Mouse (Mus musculus) lung, adult 2 months (tissue): ENCODE data around the gene Rasgrp2. TPM values are rescaled to one million over a fixed set of nuclear protein-coding genes. Genes with fewer than 3 reads are reported as not detected.

Experiments
- DNase-seq: peaks from one replicate; pipeline ENCODE4 v3.0.0; 2022
- H3K4me1 ChIP-seq: fragments of 200-500 bp; 2 replicates; pipeline ENCODE4 v1.6.1; 2011; ENCODE audit warnings: low read length; ENCODE audit not compliant: control insufficient read depth, insufficient read depth
- H3K4me3 ChIP-seq: fragments of 200-500 bp; replicated peaks from 2 replicates; pipeline ENCODE3; 2011; ENCODE audit warnings: low read depth, mild to moderate bottlenecking, control low read depth, low read length; ENCODE audit errors: extremely low read depth
- CTCF ChIP-seq: fragments of 200-500 bp; IDR thresholded peaks from 2 replicates; pipeline ENCODE4 v1.5.1; 2011; ENCODE audit warnings: mild to moderate bottlenecking, low read length, control low read depth; ENCODE audit not compliant: insufficient read depth
- POLR2A ChIP-seq: fragments of 200-500 bp; IDR thresholded peaks from 2 replicates; pipeline ENCODE4 v1.6.1; 2011; ENCODE audit warnings: low read depth, mild to moderate bottlenecking, control low read depth, low read length, borderline replicate concordance; ENCODE audit errors: extremely low read depth
- WGBS: fragments of 180-500 bp; shearing (Covaris S2); methylation state at CpG from one replicate; pipeline ENCODE4 v1.1.7; 2018; 5-methylcytosine and 5-hydroxymethylcytosine counted together
- polyA plus RNA-seq: library from polyadenylated mRNA; depleted of rRNA; stranded (reverse); fragments of >200 nt; gene quantifications from 2 replicates; pipeline ENCODE4 v1.2.3, GENCODE M21; 2012

The Rasgrp2 gene
- polyA plus RNA-seq, 1 experiment = 210 TPM

DNA sequence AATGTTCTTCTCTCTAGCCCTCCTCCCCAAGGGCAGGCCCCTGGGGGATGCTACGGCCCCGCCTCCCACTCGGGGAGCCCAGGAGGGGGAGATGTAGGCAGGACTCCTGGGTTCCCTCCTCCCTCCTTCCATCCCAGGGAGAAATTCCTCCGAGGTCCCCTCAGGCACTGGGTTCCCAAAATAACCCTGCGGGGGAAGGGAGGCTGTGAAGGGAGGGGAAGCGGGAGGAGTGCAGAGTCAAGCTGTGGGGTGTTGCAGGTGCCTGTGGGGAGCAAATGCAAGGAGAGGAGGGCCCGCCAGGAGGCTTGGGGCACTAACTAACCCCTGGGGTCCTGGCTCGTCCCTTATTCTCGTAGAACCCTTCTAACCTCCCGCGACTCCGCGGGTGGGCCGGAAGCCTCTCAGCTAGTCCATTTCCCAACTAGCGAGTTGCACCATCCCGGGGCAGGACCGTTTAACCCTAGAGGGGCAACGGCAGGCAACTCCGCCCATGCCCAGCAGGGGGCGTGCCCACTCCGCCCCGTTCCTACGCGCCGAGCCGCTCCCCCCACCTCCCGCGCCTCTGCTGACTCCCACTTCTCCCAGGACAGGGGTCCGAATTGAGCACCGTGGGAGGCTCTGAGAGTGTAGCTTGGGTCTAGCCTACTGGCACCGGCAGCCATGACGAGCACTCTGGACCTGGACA lies 2.1 kb downstream of the Rasgrp2 start:
- WGBS = under 1% methylated on average over 32 of the region's 32 CpGs
- TF ChIP-seq POLR2A (0 out of 2 replicates have a peak, but pooled peaks have one; percentile 23), CTCF (peak; percentile 50)
- Histone ChIP-seq H3K4me3 (peak overlapping the region; percentile 76), H3K4me1 (peaks cover 3% of the 10 kb centered on the region; the same call in 1 of the 2 replicates)
- DNase-seq = peak; percentile 83

DNA sequence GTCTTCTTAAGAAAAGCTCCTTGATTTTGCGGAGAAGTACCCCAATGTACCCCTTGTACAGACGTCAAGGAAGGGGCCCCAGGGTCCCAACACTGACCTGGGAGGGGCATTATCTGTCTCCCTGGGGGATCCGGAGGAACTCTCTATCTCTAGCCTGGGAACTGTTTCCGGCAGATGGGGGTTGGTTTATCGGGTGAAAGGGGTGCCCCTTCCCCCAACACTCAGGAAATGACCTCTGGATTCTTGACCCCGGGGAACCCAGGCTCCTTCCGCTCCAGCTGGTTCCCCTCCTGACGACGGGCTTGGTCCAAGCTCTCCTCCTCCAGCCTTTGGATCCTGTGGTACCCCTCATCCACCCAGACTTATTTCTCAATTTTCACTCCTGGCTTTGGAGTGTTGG lies 2.8 kb downstream of the Rasgrp2 start:
- DNase-seq = peak; percentile 19
- Histone ChIP-seq H3K4me1 (peaks cover 3% of the 10 kb centered on the region; the same call in 1 of the 2 replicates), H3K4me3 (peak overlapping the region; percentile 63)
- no peak for TF ChIP-seq POLR2A
- TF ChIP-seq CTCF = no peak
- 4% methylated on average over 9 of the region's 9 CpGs for WGBS

DNA sequence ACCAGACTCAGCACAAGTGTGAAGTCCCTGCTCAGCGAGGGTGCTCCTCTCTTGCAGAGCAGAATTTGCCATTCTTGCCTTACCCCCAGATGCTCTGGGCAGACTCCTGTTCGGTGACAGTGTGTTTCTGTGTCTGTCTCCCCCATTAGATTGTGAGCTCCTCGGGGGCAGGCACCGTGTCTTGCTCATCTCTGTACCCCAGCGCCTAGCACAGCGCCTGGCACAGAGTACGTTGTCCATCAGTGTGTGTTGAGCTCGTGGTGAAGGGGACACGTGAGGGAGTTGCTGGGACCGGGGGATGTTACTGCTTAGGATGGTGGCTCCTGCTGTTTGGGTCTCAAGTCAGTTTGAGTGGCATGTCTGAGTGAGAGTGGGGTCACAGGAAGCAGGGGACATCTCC lies 4.7 kb downstream of the Rasgrp2 start:
- whole genome bisulfite sequencing = 86% methylated on average over 10 of the region's 10 CpGs
- Histone ChIP-seq H3K4me3 (no peak overlapping the region), H3K4me1 (peaks cover 3% of the 10 kb centered on the region; the same call in 1 of the 2 replicates)
- DNase-seq = no peak
- TF ChIP-seq POLR2A = no peak
- no peak for TF ChIP-seq CTCF

DNA sequence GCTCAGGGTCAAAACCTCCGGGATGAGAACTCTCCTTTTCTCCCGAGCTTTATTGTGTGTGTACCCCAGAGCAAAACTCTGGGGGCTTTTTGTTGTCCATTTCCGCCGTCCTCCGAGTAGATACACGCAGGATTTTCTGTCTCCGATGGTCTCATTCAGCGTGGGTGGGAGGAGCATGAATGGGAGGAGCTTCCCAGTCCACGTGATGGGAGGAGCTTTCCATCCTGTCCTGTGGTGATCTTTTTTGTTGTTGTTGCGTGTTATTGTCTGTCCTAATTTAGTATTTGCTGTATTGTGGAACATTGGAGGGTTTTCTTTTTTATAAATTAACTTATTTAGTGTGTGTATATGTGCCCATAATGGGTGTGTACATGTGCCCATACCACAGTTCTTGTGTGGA lies 6.3 kb downstream of the Rasgrp2 start:
- WGBS = 68% methylated on average over 10 of the region's 10 CpGs
- no peak for DNase-seq
- H3K4me1 ChIP-seq = peaks cover under 1% of the 10 kb centered on the region; the same call in 1 of the 2 replicates
- TF ChIP-seq POLR2A (no peak), CTCF (no peak)
- H3K4me3 ChIP-seq = no peak overlapping the region

DNA sequence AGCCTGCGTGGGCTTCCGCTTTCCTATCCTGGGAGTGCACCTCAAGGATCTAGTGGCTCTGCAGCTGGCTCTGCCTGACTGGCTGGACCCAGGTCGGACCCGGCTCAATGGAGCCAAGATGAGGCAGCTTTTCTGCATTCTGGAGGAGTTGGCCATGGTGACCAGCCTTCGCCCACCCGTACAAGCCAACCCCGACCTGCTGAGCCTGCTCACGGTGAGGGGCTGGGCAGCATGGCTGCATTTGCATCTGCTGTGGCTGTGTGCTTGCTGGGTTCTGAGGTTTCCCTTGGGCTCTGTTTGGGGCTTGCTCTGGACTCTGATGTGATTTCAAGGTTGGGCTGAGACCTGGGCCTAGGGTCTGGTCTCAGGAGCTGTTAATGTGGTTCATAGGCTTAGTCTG lies 8.0 kb downstream of the Rasgrp2 start:
- WGBS = 85% methylated on average over 8 of the region's 8 CpGs
- no peak for DNase-seq
- Histone ChIP-seq H3K4me3 (no peak overlapping the region), H3K4me1 (no peaks in the 10 kb centered on the region)
- TF ChIP-seq CTCF = no peak

DNA sequence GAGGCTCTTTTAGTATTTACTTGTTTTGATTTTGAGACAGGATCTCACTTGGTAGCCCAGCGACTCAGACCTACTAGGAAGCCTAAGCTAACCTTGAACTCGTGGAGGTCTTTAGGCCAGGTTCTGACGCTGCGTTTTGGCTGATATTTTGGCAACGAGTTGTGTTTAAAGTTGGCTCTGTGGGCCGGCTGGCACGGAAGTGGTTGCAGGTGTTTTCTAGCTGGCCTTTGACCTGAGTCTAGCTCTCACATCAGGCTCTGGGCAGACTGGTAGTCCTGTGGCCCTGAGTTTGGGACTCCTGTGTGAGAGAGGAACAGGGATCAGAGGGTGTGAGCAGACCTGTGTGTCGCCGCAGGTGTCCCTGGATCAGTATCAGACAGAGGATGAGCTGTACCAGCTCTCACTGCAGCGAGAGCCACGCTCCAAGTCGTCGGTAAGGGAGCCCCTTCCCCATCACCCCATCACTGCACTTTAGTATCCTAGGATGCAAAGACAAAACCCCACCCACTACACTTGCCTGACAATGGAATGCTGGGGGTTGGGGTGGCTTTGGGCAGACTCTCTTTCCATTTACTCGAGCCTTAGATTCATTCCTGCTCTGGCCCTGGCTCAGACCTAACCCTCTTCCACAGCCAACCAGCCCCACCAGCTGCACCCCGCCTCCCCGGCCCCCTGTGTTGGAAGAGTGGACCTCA lies 8.8 kb downstream of the Rasgrp2 start:
- Histone ChIP-seq H3K4me3 (no peak overlapping the region), H3K4me1 (no peaks in the 10 kb centered on the region)
- TF ChIP-seq CTCF (no peak), POLR2A (no peak)
- WGBS = 68% methylated on average over 16 of the region's 16 CpGs
- DNase-seq = no peak

DNA sequence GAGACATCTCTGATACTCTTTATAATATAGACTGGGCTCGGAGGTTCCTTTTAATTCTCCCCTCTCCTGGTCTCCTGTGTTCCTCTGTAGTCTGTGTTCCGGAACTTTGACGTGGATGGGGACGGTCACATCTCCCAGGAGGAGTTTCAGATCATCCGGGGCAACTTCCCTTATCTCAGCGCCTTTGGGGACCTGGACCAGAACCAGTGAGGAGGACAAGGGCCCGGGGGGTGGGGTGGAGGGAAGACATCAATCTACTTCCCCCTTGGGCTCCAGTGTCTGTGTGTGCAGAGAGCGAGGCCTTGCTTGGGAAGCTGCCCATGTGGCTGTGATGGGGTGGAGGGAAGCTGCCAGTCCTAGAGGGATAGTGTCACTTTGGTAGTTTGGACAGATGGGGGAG lies 9.6 kb downstream of the Rasgrp2 start:
- no peak for DNase-seq
- TF ChIP-seq CTCF = no peak
- no peak for TF ChIP-seq POLR2A
- 72% methylated on average over 8 of the region's 8 CpGs for WGBS
- Histone ChIP-seq H3K4me3 (no peak overlapping the region), H3K4me1 (no peaks in the 10 kb centered on the region)

DNA sequence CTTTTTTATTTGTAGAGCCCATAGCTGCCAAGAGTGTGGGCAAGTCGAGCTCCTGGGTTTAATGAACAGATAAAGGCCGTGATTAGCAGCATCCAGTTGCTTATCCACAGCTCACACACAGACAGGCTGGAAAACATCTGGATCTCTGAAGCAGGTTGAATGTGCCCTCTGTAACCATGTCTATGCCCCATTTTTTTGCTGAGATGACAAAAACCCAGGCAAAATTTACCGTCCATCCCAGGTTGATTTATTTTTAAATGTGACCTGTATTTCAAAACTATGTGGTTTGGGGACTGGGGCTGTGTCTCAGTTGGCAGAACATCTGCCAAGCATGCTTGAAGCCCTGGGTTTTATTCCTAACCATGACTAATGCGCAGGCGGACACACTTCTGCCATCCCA lies 10.0 kb downstream of the Rasgrp2 start:
- DNase-seq = no peak
- Histone ChIP-seq H3K4me1 (no peaks in the 10 kb centered on the region), H3K4me3 (no peak overlapping the region)
- TF ChIP-seq CTCF (no peak), POLR2A (no peak)
- 78% methylated on average over 5 of the region's 5 CpGs for WGBS

DNA sequence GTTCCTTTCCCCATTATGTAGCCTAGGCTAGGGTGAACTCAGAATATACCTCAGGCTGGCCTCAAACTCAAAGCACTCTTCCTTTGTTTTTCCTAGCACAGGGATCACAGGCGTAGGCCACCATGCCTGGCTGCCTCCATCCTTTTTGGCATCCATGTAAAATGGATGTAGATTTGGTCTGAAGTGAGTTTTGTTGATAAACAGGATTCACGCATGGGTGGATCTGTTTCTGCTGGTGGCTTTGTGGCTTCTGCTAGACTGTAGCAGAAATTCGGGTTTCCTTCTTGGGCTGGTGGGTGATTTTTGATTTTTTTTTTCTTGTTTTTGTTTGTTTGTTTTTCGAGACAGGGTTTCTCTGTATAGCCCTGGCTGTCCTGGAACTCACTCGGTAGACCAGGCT lies 10.8 kb downstream of the Rasgrp2 start:
- Histone ChIP-seq H3K4me1 (no peaks in the 10 kb centered on the region), H3K4me3 (no peak overlapping the region)
- WGBS = 62% methylated on average over 5 of the region's 5 CpGs
- no peak for DNase-seq
- TF ChIP-seq CTCF (no peak), POLR2A (no peak)

DNA sequence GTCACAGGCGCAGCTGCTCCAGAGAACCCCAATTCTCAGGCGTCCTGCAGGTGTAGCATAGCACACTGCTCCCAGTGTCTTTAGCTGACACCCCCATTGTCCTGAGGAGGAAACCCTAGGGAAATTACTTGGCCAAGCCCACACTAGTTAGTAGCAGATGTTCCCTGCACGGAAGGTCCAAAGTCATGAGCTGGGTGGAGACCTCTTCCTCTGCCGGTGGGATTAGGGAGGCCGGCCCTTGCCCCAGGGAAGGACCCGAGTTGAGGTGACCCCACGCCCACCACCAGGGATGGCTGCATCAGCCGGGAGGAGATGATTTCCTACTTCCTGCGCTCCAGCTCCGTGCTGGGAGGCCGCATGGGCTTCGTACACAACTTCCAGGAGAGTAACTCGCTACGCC lies 13.7 kb downstream of the Rasgrp2 start:
- 56% methylated on average over 14 of the region's 14 CpGs for WGBS
- Histone ChIP-seq H3K4me3 (no peak overlapping the region), H3K4me1 (0 out of 2 replicates have a peak, but pooled peaks cover 2% of the 10 kb centered on the region)
- TF ChIP-seq POLR2A (no peak), CTCF (no peak)
- no peak for DNase-seq
